Mouse (Mus musculus): Measurements from ENCODE around the gene Fam168a. TPM values are rescaled to one million over a fixed set of nuclear protein-coding genes. Genes with fewer than 3 reads are reported as not detected.

Gene Fam168a
- total RNA-seq, 4 experiments from 2014 or later: 46.7 to 75.8 (median 55.1) TPM

- DNase-seq: no peak
Observed at GRCm38 (mm10) chr7:100780192-100780591, 73.8 kb downstream of the Fam168a start.

- DNase-seq: no peak
Observed at GRCm38 (mm10) chr7:100784650-100785049, 78.2 kb downstream of the Fam168a start.

GRCm38 (mm10) chr7:100785426-100785825 lies 79.0 kb downstream of the Fam168a start:
- DNase-seq: no peak

- DNase-seq: no peak
Observed at GRCm38 (mm10) chr7:100786078-100786477, 79.6 kb downstream of the Fam168a start.

GRCm38 (mm10) chr7:100788291-100788690 lies 81.9 kb downstream of the Fam168a start:
- no peak for DNase-seq

GRCm38 (mm10) chr7:100798810-100799209 lies 92.4 kb downstream of the Fam168a start:
- DNase-seq: no peak

GRCm38 (mm10) chr7:100805391-100805790 lies 99.0 kb downstream of the Fam168a start:
- DNase-seq: no peak

- no peak for DNase-seq
Observed at GRCm38 (mm10) chr7:100811912-100812311, 105.5 kb downstream of the Fam168a start.

- no peak for DNase-seq
Observed at GRCm38 (mm10) chr7:100812641-100813040, 106.2 kb downstream of the Fam168a start.

GRCm38 (mm10) chr7:100815900-100816570 lies 109.6 kb downstream of the Fam168a start:
- DNase-seq: no peak

- DNase-seq: no peak
Observed at GRCm38 (mm10) chr7:100816759-100817441, 110.5 kb downstream of the Fam168a start.

- DNase-seq: no peak
Observed at GRCm38 (mm10) chr7:100817442-100817760, 111.0 kb downstream of the Fam168a start.

- DNase-seq: no peak
Observed at GRCm38 (mm10) chr7:100818401-100819064, 112.1 kb downstream of the Fam168a start.

- no peak for DNase-seq
Observed at GRCm38 (mm10) chr7:100824661-100825060, 118.2 kb downstream of the Fam168a start.

- no peak for DNase-seq
Observed at GRCm38 (mm10) chr7:100828549-100828948, 122.1 kb downstream of the Fam168a start.

- DNase-seq: no peak
Observed at GRCm38 (mm10) chr7:100833859-100834258, 127.4 kb downstream of the Fam168a start.

GRCm38 (mm10) chr7:100835168-100835567 lies 128.7 kb downstream of the Fam168a start:
- no peak for DNase-seq

GRCm38 (mm10) chr7:100835711-100836110 lies 129.3 kb downstream of the Fam168a start:
- DNase-seq: no peak

GRCm38 (mm10) chr7:100836657-100837056 lies 130.2 kb downstream of the Fam168a start:
- no peak for DNase-seq

GRCm38 (mm10) chr7:100837701-100838100 lies 131.3 kb downstream of the Fam168a start:
- no peak for DNase-seq

GRCm38 (mm10) chr7:100839632-100840402 lies 133.4 kb downstream of the Fam168a start:
- DNase-seq: no peak

- DNase-seq: no peak
Observed at GRCm38 (mm10) chr7:100840906-100841305, 134.5 kb downstream of the Fam168a start.

- no peak for DNase-seq
Observed at GRCm38 (mm10) chr7:100841608-100842007, 135.2 kb downstream of the Fam168a start.
